Mouse (Mus musculus) MEL (cell line): ENCODE data around the gene Cadps. TPM values are rescaled to one million over a fixed set of nuclear protein-coding genes. Genes with fewer than 3 reads are reported as not detected.
A peak's percentile ranks its signal among the peaks of the same experiment; 100 is the strongest.
"Not testable (repeated sequence)": the region's sequence is repeated elsewhere in the genome, so short reads cannot be mapped to it uniquely, and the experiment has no call there.

Experiments
- DNase-seq: peaks from one replicate; pipeline ENCODE4 v3.0.0; 2011; ENCODE audit warnings: low read depth, low spot score
- H3K27ac ChIP-seq: 2 replicates; pipeline ENCODE4 v1.5.1; 2012; ENCODE audit warnings: low read depth, mild to moderate bottlenecking, control low read depth, low read length, moderate library complexity; ENCODE audit not compliant: control insufficient read depth
- H3K27me3 ChIP-seq, 2 experiments: fragments of 150-350 bp in 1 of 2; sonication (generic) in 1 of 2; 2 replicates each; pipeline ENCODE4 v1.6.1; 2012; ENCODE audit warnings: low read length in 2 of 2, mild to moderate bottlenecking in 2 of 2, improper control_type of control experiment in 1 of 2, moderate library complexity in 1 of 2; ENCODE audit not compliant: insufficient read depth in 2 of 2, control insufficient read depth in 1 of 2
- H3K36me3 ChIP-seq, 2 experiments: 2 replicates each; pipeline ENCODE4 v1.6.1; 2012 to 2014; ENCODE audit warnings: low read length in 2 of 2, improper control_type of control experiment in 1 of 2, inconsistent platforms in 1 of 2, mild to moderate bottlenecking in 1 of 2; ENCODE audit not compliant: insufficient read depth in 2 of 2, control insufficient read depth in 1 of 2
- H3K4me1 ChIP-seq, 2 experiments: fragments of 150-350 bp in 1 of 2; sonication (generic) in 1 of 2; 2 replicates each; pipeline ENCODE4 v1.6.1; 2012; ENCODE audit warnings: low read length in 2 of 2, improper control_type of control experiment in 1 of 2, mild to moderate bottlenecking in 1 of 2; ENCODE audit not compliant: insufficient read depth in 2 of 2, control insufficient read depth in 1 of 2
- H3K4me3 ChIP-seq, 2 experiments: fragments of 150-350 bp in 1 of 2; sonication (generic) in 1 of 2; 2 replicates each; pipeline ENCODE4 v1.5.1; 2012; ENCODE audit warnings: low read depth in 2 of 2, low read length in 2 of 2, mild to moderate bottlenecking in 2 of 2, moderate library complexity in 2 of 2, control low read depth in 1 of 2, improper control_type of control experiment in 1 of 2; ENCODE audit not compliant: control insufficient read depth in 1 of 2, insufficient read depth in 1 of 2
- H3K79me2 ChIP-seq: 2 replicates; pipeline ENCODE4 v1.6.1; 2012; ENCODE audit warnings: mild to moderate bottlenecking, low read length, moderate library complexity; ENCODE audit not compliant: control insufficient read depth, poor library complexity, insufficient read depth
- H3K9ac ChIP-seq: 2 replicates; pipeline ENCODE4 v1.6.1; 2012; ENCODE audit warnings: low read depth, mild to moderate bottlenecking, control low read depth, low read length, moderate library complexity; ENCODE audit not compliant: control insufficient read depth, poor library complexity, severe bottlenecking
- H3K9me3 ChIP-seq: fragments of 150-350 bp; sonication (generic); replicated peaks from 2 replicates; pipeline ENCODE4 v1.6.1; 2012; ENCODE audit warnings: mild to moderate bottlenecking, low read length, improper control_type of control experiment, moderate library complexity; ENCODE audit not compliant: insufficient read depth
- CTCF ChIP-seq, 3 experiments: IDR thresholded peaks in 2 of 3; conservative IDR thresholded peaks in 1 of 3; 2 replicates each; pipeline ENCODE4 v1.5.1; 2011 to 2012; ENCODE audit warnings: low read length in 3 of 3, low read depth in 2 of 3, mild to moderate bottlenecking in 2 of 3, improper control_type of control experiment in 1 of 3, inconsistent platforms in 1 of 3, mixed read lengths in 1 of 3, moderate library complexity in 1 of 3; ENCODE audit not compliant: control insufficient read depth in 1 of 3, insufficient read depth in 1 of 3, poor library complexity in 1 of 3, severe bottlenecking in 1 of 3
- ELF1 ChIP-seq: IDR thresholded peaks from 2 replicates; pipeline ENCODE4 v1.6.1; 2014; ENCODE audit warnings: low read depth, mild to moderate bottlenecking, inconsistent platforms, low read length, improper control_type of control experiment, moderate library complexity
- EP300 ChIP-seq, 2 experiments: IDR thresholded peaks; 2 replicates each; pipeline ENCODE4 v1.6.1; 2011; ENCODE audit warnings: improper control_type of control experiment in 2 of 2, low read length in 2 of 2, low read depth in 1 of 2, mild to moderate bottlenecking in 1 of 2
- GATA1 ChIP-seq: IDR thresholded peaks from 2 replicates; pipeline ENCODE4 v1.6.1; 2011; ENCODE audit warnings: low read depth, low read length, improper control_type of control experiment
- HCFC1 ChIP-seq: IDR thresholded peaks from 2 replicates; pipeline ENCODE4 v1.6.1; 2012; ENCODE audit warnings: low read depth, mild to moderate bottlenecking, inconsistent platforms, low read length, improper control_type of control experiment, moderate library complexity
- MAFK ChIP-seq: IDR thresholded peaks from 2 replicates; pipeline ENCODE4 v1.6.1; 2011; ENCODE audit warnings: low read depth, mild to moderate bottlenecking, low read length, improper control_type of control experiment, borderline replicate concordance
- MAZ ChIP-seq: IDR thresholded peaks from 2 replicates; pipeline ENCODE4 v1.6.1; 2012; ENCODE audit warnings: low read depth, mild to moderate bottlenecking, inconsistent platforms, low read length, improper control_type of control experiment
- MEF2A ChIP-seq: IDR thresholded peaks from 2 replicates; pipeline ENCODE4 v1.6.1; 2014; ENCODE audit warnings: low read depth, mild to moderate bottlenecking, inconsistent platforms, low read length, improper control_type of control experiment; ENCODE audit not compliant: poor library complexity, insufficient replicate concordance, severe bottlenecking; ENCODE audit errors: extremely low read depth
- MYB ChIP-seq: IDR thresholded peaks from 2 replicates; pipeline ENCODE4 v1.6.1; 2011; ENCODE audit warnings: mild to moderate bottlenecking, low read depth, low read length, improper control_type of control experiment
- MYC ChIP-seq: IDR thresholded peaks from 2 replicates; pipeline ENCODE4 v1.6.1; 2011; ENCODE audit warnings: low read depth, mild to moderate bottlenecking, low read length, improper control_type of control experiment, moderate library complexity
- RAD21 ChIP-seq: IDR thresholded peaks from 2 replicates; pipeline ENCODE4 v1.6.1; 2011; ENCODE audit warnings: mild to moderate bottlenecking, low read depth, low read length, improper control_type of control experiment
- SIN3A ChIP-seq: IDR thresholded peaks from 2 replicates; pipeline ENCODE4 v1.6.1; 2012; ENCODE audit warnings: low read length, improper control_type of control experiment, inconsistent platforms
- SMC3 ChIP-seq: IDR thresholded peaks from 2 replicates; pipeline ENCODE4 v1.6.1; 2011; ENCODE audit warnings: low read depth, low read length, improper control_type of control experiment
- TBP ChIP-seq: IDR thresholded peaks from 2 replicates; pipeline ENCODE4 v1.8.0; 2011; ENCODE audit warnings: low read depth, low read length, improper control_type of control experiment
- TCF12 ChIP-seq: IDR thresholded peaks from 2 replicates; pipeline ENCODE4 v1.6.1; 2014; ENCODE audit warnings: low read depth, mild to moderate bottlenecking, inconsistent platforms, low read length, improper control_type of control experiment, moderate library complexity
- USF2 ChIP-seq, 2 experiments: IDR thresholded peaks; 2 replicates each; pipeline ENCODE4 v1.6.1; 2011 to 2012; ENCODE audit warnings: improper control_type of control experiment in 2 of 2, low read length in 2 of 2, borderline replicate concordance in 1 of 2, inconsistent platforms in 1 of 2, low read depth in 1 of 2, mild to moderate bottlenecking in 1 of 2; ENCODE audit not compliant: insufficient read depth in 1 of 2
- polyA plus RNA-seq, 2 experiments: library from polyadenylated mRNA; stranded (reverse) in 1 of 2; unstranded in 1 of 2; fragments of >175 nt in 1 of 2; fragments of >200 nt in 1 of 2; gene quantifications; 2 replicates each; pipeline versions ENCODE4 v1.2.1 to v1.2.4; 2012; ENCODE audit warnings: low replicate concordance in 2 of 2, low read depth in 1 of 2; ENCODE audit not compliant: insufficient read length in 2 of 2, insufficient read depth in 1 of 2, missing spikeins in 1 of 2
- total RNA-seq: library from RNA; depleted of rRNA; stranded (reverse); fragments of 300-350 nt; gene quantifications from 2 replicates; pipeline ENCODE4 v1.2.3, GENCODE M21; 2012

The Cadps gene
- total and polyA plus RNA-seq, 3 experiments = not detected

DNA sequence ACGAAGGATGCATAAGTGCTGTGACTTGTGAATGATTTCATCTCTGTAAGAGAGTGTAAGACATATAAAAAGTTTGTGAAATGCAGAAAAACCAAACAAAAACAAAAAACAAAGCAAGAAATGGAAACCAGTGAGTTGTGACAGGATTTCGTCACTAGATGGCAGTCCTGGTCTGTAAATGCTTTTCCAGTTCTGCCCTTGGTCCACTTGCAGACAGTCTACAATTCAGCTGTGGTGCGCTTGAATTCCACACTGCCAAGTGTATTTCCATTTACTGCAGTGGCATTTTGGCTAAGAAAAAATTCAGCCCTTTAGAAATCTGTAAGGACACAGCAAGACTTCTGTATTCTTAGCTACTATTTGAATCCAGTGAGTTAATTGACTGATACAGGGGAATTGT lies 247.8 kb downstream of the Cadps start:
- TF ChIP-seq MAZ (no peak), RAD21 (peak; percentile 66), SMC3 (peak; percentile 45), CTCF (IDR thresholded peaks at IDR 0.05 in 2 of 3, conservative IDR thresholded peaks at IDR 0.05 in 1 of 3; ENCODE audit: control insufficient read depth in 1 of 3, insufficient read depth in 1 of 3, low read depth in 2 of 3, low read length in 3 of 3, poor library complexity in 1 of 3, severe bottlenecking in 1 of 3) (peak; percentile 15 to 56 (median 32))
- no peaks in the 10 kb centered on the region for H3K27me3 ChIP-seq
- H3K27ac ChIP-seq = no peak overlapping the region
- DNase-seq = peak; percentile 32
- no peaks in the 10 kb centered on the region for H3K4me1 ChIP-seq
- H3K9ac ChIP-seq = no peak overlapping the region
- H3K9me3 ChIP-seq = no peaks in the 10 kb centered on the region
- no peak overlapping the region for H3K4me3 ChIP-seq
- H3K79me2 ChIP-seq = no peaks in the 10 kb centered on the region
- no peaks in the 10 kb centered on the region for H3K36me3 ChIP-seq

DNA sequence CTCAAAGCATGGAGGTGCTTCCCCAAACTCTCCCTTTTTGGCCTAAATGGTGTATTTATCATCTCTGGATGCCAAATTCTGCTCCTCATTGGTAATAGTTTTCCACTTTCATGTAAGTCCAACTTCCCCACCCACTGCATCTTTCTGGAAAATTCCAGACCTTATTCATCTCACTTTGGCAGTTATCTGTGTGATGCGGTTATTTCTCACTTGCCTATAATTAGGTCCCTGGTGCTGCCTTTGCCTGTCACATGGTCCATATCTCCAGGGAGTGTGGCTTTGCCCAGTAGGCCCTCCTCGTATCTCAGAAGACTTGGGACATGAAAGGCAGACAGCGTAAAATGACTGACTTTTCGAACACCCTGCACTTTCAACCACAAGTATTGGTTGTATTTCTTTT lies 248.5 kb downstream of the Cadps start:
- TF ChIP-seq TBP = no peak
- TF ChIP-seq USF2 (IDR thresholded peaks at IDR 0.05; ENCODE audit: borderline replicate concordance in 1 of 2, insufficient read depth in 1 of 2, low read depth in 1 of 2, low read length in 2 of 2) = no peak
- TF ChIP-seq MYC = no peak
- TF ChIP-seq GATA1 = no peak
- no peak for TF ChIP-seq ELF1
- TF ChIP-seq RAD21 = no peak
- no peak for TF ChIP-seq HCFC1
- TF ChIP-seq SIN3A = no peak
- TF ChIP-seq SMC3 = no peak
- no peak for TF ChIP-seq MEF2A
- TF ChIP-seq MAFK = no peak
- TF ChIP-seq TCF12 = no peak
- TF ChIP-seq CTCF (IDR thresholded peaks at IDR 0.05 in 2 of 3, conservative IDR thresholded peaks at IDR 0.05 in 1 of 3; ENCODE audit: control insufficient read depth in 1 of 3, insufficient read depth in 1 of 3, low read depth in 2 of 3, low read length in 3 of 3, poor library complexity in 1 of 3, severe bottlenecking in 1 of 3) = no peak
- no peak for TF ChIP-seq MYB
- TF ChIP-seq EP300 (IDR thresholded peaks at IDR 0.05; ENCODE audit: low read depth in 1 of 2, low read length in 2 of 2) = no peak
- DNase-seq = no peak
- no peaks in the 10 kb centered on the region for H3K79me2 ChIP-seq
- no peaks in the 10 kb centered on the region for H3K4me1 ChIP-seq
- no peak overlapping the region for H3K4me3 ChIP-seq
- no peaks in the 10 kb centered on the region for H3K27me3 ChIP-seq
- no peaks in the 10 kb centered on the region for H3K9me3 ChIP-seq
- H3K9ac ChIP-seq = no peak overlapping the region
- no peak overlapping the region for H3K27ac ChIP-seq
- no peaks in the 10 kb centered on the region for H3K36me3 ChIP-seq

- H3K36me3 ChIP-seq, H3K27ac ChIP-seq, H3K4me3 ChIP-seq, H3K27me3 ChIP-seq, H3K9ac ChIP-seq, H3K9me3 ChIP-seq, H3K79me2 ChIP-seq, H3K4me1 ChIP-seq, DNase-seq: not testable (repeated sequence)
Measured at GRCm38 (mm10) chr14:12561730-12562129, 261.1 kb downstream of the Cadps start.
